Mouse (Mus musculus) WW6 (cell line): ENCODE measurements around the gene Jak2.

Source experiments
- DNase-seq: peaks from one replicate; pipeline ENCODE4 v3.0.0-alpha.2; 2013; ENCODE audit warnings: low read depth, low spot score

Jak2 gene

DNA sequence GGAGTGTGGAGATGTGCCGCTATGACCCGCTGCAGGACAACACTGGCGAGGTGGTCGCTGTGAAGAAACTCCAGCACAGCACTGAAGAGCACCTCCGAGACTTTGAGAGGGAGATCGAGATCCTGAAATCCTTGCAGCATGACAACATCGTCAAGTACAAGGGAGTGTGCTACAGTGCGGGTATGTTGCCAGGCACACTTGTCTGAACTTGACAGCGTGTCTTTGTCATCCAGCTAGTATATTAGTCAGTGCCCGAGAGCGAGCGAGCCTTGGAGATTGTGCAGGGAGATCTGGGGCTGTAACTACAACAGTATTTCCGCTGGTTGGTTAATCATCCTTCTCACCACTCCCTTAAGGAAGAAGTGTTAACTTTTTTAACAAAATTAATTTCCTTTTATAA, 49.3 kb downstream of the Jak2 start:
- DNase-seq, result no peak

DNA sequence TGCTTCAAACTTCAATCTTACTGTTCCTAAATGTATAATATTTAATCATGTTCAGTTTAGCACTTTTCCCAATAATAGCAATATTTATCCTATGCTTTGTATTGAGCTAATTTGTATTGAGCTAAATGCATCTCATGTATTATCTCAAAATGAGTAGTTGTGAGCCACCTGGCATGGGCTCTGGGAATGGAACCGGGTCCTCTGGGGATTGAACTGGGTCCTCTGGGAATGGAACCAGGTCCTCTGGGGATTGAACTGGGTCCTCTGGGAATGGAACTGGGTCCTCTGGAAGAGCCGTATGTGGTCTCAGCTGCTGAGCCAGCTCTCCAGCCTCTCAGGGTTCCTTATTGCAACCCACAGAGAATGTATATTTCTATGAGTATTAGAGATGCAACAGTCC, 50.5 kb downstream of the Jak2 start:
- DNase-seq, result no peak

DNA sequence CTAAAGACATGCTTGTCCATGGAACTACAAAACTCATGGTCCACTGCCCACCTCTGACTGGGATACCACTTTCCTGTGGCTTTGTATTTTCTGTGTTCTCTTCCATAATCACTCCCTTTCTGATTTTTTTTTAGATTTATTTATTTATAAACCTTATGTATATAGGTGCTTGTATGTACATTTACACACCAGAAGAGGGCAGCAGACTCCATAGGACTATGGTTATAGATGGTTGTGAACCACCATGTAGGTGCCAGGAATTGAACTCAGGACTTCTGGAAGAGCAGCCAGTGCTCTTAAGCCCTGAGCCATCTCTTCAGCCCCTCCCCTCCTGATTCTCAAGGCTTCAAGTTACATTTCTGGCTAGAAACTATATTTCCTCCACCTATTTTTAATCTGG, 57.2 kb downstream of the Jak2 start:
- DNase-seq, result no peak

DNA sequence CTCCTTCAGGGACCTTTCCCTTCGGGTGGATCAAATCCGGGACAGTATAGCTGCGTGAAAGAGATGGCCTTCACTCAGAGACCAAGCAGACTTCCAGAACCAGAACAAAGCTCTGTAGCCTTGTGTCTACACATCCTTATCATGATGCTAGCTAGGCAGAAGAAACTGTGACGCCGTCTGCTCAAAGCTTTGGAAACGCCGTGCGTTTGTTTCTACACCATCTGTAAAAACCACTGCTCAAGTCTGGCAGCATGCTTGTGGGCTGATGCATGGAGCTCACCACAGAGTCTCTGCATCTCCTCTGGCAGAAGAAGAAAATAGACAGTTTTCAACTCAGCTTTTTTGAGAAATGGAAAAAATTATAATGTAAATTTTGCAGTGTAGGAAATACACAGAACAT, 60.2 kb downstream of the Jak2 start:
- no peak for DNase-seq

DNA sequence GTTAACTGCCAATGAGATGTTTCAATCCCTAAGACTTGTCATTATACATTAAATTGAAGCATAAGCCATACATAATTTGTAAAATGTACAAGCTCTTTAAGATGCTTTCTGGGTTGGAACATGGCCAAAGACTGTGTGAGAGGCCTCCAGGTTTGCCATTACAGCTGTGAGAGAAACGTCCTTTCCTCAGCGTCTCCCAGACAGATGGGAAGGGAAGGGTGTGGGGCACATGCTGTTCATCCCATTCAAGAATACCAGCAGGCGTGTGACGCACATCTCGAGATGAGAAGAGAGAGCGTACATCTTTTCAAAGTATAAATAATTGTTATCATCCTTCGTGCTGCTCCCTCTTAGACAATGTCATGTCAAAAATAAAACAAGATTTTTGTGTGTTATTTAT, 61.0 kb downstream of the Jak2 start:
- DNase-seq, result no peak

DNA sequence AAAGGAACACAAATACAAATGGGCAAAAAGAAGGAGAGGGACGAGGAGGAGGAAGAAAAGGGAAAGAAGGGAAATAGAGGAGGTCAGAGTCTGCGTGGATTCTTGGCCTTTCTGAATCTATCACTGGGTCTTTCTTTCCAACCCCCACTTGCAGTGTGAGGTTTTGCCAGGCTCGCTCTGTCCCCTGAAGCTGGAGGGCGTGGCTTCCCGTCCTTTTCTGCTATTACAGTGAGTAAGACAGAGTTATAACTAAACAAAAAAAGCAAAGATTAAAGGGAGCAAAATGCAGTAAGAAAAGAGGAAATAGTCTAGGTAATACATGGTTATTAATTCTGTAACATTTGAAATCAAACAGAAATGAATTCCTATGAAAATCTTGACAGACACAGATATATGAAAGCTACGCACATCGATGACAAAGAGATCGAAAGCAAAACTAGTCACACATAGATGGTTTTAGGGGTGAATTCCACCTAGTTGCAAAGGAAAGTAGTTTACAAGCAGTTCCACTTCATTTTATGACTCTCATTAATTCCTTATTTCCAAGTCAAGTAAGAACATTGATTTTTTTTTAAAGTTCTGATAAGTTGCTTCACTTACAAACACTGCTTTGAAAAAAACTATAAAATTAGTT, 71.9 kb downstream of the Jak2 start:
- DNase-seq, result no peak

DNA sequence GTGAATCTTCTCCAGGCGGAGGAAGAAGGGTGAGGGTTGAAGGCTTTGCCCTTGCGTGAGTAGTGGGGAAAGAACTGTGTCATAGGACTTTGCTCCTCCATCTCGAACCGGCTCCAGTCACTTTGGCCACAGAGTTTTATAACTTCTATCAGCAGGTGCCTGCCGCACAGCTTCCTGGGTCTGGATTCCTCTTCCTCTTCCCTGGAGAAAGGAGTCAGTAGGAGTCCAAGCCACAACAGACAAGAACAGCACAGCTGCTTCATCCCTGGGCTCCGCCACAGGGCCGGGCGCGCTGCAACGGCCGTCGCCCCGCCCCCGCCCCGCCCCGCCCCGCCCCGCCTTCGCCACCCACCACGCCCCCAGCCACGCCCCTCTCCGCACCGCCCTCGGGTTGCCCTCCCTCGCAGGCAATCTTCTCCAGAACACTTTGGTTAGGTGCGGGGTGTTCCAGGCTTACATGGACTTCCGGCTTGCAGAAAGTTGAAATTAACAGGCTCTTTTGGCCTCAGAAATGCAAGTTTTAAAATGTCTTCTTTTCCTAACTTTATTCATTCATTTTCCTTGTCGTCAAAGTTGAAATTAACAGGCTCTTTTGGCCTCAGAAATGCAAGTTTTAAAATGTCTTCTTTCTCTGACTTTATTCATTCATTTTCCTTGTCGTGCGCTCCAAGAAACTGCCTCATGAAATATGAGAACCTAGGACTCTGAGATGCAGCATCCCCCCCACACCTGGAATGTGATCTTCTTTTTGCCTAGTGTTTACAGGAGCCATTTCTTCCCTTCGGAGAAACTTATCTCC, 73.6 kb downstream of the Jak2 start, which contains the start of gene Insl6:
Gene Insl6 (minus strand): TSS at position 304 of the 799 bp plus-strand sequence.
- peak; percentile 5 for DNase-seq

DNA sequence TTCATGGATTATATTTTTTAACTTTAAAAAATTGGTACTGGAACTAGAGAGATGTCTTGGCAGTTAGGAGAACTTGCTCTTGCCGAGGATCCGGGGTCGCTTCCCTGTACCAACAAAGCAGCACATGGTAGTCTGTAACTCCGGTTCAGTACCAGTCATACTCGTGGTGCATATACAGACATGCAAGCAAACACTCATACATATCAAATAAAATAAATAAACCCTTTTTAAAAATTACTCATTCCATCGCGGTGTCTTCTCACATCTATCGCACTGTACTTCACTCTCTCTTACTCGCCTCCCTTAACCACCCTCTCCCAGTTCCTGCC, 74.2 kb downstream of the Jak2 start:
- no peak for DNase-seq

DNA sequence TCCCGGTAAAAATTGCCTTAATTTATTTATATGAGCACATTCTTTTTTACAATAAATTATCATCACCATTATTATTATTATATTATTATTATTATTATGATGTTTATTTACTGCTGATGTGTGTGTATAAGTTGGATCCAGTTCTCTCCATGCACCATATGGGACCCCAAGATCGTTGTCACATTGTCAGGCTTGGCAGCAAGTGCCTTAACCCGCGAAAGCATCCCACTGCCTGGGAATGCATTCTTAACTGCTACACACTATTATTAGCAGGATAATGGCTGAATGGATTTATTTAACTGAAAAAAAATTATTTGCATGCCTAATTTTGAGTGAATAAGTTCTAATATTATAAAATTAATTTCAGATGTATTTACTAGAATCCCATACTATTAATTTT, 74.8 kb downstream of the Jak2 start:
- DNase-seq, result no peak

DNA sequence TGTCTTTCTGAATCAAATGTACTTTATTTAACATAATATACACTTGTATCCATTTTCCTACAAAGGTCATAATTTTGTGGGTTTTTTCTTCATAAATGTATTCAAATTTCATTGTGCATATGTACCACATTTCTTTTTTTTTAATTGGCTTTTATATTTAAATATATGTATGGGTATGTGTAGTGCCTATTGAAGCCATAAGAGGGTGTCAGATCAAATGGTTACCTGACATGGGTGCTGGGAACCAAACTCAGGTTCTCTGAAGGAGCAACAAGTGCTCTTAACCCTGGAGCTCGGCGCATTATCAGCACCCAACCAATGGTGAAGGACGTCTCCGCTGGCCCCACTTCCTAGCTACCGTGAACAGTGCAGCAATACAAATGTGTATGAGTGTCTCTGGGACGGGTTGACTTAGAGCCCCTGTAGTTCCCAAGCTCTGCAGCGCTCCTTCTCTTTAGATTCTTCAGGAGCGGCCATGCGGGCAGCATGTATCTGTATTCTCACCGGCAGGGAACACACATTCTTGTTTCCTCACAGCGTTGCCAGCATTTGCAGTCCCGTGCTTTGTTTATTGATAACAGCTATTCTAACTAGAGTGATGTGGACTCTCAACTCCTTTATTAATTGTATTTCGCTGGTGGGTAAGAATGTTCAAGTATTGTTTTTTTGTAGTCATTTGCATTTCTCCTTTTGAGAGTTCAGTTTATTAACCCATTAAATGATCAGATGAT, 75.4 kb downstream of the Jak2 start:
- DNase-seq, result no peak

DNA sequence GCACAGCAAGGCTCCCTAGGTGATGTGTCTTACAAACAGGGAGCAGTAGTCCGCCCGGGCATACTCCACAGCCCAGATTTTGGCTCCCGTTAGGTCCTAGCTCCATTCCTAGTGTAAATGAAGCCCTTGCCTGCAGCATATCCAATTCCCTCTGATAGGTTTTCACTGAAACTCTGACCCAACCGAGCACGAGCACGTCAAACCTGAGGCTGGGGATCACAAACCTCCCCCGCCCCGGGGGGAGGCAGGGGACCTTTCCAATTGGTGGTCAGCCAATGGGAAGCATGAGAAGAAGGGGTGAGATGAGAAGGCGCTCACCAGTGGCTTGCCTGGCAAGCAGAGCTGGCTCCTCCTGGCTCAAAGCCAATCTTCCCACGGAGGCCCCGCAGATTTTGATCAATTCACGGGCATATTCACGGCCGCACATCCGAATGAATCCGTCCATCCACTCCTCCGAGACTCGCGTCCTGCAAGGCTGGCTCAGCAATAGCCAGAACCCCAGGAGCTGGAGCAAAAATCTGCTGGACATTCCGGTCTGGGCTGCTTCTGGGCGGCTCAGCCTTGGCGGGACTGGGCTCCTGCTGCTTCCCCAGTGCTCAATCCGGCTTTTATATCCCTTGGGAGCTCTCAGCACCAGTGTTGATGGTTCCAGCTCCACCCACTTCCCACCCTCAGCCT, 82.6 kb downstream of the Jak2 start, which contains the start of gene Rln1:
Gene Rln1 (minus strand): TSS at position 603 of the 678 bp plus-strand sequence.
- no peak for DNase-seq

DNA sequence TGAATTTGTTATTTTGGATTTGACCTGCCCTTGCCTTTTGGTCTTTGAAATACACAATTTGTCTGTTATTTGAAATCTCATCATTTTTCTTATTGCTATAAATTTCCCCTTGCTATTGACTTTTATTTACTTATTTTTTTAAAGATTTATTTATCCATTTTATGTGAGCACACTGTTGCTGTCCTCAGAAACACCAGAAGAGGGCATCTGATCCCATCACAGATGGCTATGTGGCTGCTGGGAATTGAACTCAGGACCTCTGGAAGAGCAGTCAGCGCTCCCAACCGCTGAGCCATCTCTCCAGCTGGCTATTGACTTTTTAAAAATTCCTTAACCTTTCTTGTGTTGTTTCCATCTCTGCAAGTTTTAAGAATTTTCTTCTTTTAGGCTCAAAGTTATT, 85.0 kb downstream of the Jak2 start:
- DNase-seq, result no peak

DNA sequence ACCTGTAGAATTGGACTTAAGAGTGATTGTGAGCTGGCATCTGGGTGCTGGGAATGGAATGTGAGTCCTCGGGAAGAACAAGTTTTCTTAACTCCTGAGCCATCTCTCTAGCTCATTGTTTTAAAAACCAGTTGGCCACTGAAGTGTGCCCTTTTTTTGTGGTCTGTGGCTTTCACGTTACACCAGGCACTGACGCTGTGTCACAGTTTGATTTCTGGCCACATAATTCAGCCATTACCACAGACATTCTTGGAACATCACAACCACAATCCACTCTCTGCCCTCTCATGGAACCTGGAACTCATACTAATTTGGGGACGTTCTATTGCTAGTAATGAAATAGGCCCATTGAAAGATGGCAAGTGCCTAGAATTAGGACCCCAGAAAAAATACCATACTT, 89.4 kb downstream of the Jak2 start:
- no peak for DNase-seq

DNA sequence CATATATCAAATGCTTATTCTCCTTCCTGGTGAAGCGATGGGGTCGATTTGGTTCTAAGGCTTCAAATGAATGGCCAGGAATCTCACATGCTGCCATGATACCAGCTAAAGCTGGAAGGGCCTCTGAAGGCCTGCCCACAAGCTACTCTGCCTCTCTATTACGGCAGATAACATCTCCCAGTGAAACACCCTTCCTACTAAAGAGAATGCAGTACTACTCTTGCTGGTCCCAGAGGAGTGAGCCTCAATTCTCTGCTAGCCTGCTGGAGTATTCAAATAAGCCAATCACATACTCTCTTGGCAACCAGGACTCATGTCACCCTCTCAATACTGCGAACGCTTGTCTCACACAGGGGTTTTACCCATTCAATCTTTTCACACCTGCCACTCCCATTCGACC, 90.7 kb downstream of the Jak2 start:
- no peak for DNase-seq

DNA sequence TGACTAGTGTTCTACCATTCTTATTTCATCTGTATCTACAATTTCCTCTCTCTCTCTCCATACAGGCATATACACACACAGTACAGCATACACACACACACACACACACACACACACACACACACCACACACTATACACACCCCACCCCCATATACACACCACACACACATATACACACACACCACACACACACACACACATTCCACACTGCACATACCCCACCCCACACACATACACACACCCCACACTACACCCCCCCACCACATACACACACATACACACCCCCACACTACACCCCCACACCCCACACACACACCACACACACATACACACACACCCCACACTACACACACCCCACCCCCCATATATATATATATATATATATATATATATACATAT, 93.2 kb downstream of the Jak2 start:
- no peak for DNase-seq

DNA sequence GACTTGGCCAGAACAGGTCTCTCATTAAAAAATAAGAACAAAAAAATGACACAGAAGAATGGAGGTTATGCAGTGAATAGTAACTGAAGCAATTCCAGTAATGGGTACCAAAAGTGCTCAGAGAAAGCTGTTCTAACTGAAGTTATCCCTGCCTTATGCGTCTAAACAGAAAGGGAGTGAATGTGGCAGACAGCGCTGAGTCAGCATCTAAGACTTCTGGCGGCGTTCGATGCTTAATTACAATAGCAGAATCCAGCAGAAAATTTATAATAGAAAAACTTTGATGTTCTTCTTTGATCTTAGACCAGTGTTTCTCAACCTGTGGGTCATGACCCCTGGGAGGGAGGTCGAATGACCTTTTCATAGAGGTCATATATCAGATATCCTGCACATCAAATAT, 94.0 kb downstream of the Jak2 start:
- no peak for DNase-seq

DNA sequence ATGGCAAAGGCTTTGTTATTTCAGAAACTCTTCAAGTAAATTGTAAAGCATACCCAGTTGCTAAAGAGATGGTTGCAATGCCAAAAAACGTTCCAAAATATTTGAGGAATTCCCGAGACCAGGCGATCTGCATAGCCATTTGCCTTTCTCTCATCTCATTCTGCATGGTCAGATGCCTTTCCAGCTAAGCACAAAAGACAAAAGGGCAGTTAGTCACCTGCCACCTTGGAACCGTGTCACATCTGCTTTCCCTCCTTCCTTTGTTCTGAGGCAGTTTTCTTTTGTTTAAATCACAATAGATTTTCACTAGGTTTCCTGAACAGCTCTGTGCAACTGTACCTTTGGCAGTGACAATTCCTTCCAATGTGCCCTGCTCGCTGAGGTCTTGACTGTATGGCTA, 99.4 kb downstream of the Jak2 start:
- no peak for DNase-seq

DNA sequence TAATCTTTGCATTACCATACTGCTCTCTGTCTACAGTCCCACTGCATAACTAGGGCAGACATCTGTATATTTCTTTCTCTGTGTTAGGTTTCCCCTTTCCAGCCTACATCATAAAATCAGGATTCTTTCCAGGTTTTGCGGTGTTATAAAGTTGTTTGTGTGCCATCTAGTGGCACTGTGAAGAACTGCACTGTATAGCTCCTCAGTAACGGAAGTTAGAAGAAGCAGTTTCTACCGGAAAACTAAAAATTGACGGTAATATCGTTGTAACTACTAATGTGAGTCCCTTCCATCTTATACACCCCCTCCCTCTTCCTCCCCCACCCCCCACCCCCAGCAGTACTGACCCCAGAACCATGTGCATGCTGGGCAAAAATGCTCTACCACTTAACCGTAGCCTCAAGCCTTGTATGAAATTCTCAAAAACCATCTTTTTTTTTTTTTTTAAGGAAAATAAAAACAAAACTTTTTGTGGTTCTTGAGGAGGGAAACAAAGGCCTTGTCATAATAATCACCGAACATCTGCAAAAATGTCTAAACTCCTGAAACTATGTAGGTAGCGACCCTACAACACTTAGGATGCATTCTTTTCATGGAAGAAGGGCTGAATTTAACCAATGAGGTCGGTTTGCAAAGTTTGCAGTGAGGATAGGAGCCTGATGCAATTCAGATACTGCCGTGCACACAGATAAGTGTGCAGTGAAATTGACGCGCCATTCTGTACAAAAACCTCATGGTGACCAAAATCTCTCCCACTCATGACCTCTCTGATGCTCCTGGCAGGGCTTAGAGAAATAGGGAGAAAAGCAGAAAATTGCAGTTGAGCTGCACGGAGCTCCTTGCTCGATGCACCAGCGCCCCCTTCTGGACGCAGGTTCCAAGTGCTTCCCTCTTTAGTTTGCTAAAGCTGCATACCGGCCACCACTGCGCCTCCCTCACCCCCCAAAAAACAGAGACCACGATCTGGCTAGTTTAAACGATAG, 103.6 kb downstream of the Jak2 start:
- DNase-seq, result no peak

DNA sequence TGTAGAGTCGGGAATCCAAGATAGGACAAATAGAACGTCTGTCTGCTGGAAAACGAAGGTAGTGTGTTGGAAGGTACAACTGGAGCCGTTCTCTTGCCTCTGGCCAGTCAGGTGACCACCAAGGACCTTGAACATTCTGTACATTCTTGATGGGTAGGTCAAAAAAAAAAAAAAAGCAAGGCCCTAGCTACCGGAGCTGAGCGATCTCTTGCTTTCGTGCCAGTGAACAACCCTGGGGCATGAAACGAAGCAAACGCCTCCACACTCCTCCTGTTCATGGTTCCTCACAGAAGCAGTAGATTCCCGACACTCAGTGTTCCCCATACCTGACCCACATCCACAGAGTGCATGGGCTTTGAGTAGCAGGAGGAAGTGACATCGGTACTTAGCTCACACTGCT, 104.7 kb downstream of the Jak2 start:
- DNase-seq, result no peak

DNA sequence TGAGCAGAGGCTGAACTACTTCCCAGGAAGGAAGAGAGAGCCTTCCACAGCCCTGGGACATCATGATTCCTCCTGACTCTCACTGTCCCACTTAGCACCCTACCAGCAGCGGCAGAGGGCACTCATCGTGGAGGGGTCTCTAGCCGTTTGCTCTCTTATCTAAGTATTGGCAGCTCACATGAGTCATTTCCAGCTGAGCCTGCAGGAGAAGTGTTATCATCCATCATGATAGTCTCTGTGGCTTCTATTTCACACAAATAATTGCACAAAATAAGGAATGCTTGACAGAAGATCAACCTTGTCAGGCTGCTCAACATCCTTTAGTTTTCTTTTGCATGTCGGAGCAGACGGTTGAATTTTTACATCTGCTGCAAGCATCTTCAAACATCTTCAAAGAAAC, 108.6 kb downstream of the Jak2 start:
- no peak for DNase-seq
